ENCODE assay signal across 12 mouse cellular contexts in genomic region chr17:11767301-11767700, GRCm38 (mm10).
"Had no signal": no experiment of that assay in that cellular context is flagged by ENCODE, and none has a peak within 500 bp of the region (broad histone marks: within the 10 kb centered on the region; RNA-seq: fewer than 3 reads in every experiment).

No protein-coding gene starts in this region.

- DNase-seq: gastrocnemius, postnatal 14 days; gastrocnemius, postnatal 36 days; heart, adult 18-20 months; heart, postnatal 10 days; kidney, adult 11 months; kidney, adult 2 months; kidney, adult 9 months; kidney, postnatal 14 days; kidney, postnatal 36 days; layer of hippocampus, adult 9-11 months; layer of hippocampus, postnatal 36 days; left cerebral cortex, postnatal 4 days had no signal
